Mouse (Mus musculus): ENCODE data around the gene Etv6. TPM values are rescaled to one million over a fixed set of nuclear protein-coding genes. Genes with fewer than 3 reads are reported as not detected.

The Etv6 gene
- polyA plus RNA-seq, 1 experiment from 2014 or later, result 14.5 TPM

DNA sequence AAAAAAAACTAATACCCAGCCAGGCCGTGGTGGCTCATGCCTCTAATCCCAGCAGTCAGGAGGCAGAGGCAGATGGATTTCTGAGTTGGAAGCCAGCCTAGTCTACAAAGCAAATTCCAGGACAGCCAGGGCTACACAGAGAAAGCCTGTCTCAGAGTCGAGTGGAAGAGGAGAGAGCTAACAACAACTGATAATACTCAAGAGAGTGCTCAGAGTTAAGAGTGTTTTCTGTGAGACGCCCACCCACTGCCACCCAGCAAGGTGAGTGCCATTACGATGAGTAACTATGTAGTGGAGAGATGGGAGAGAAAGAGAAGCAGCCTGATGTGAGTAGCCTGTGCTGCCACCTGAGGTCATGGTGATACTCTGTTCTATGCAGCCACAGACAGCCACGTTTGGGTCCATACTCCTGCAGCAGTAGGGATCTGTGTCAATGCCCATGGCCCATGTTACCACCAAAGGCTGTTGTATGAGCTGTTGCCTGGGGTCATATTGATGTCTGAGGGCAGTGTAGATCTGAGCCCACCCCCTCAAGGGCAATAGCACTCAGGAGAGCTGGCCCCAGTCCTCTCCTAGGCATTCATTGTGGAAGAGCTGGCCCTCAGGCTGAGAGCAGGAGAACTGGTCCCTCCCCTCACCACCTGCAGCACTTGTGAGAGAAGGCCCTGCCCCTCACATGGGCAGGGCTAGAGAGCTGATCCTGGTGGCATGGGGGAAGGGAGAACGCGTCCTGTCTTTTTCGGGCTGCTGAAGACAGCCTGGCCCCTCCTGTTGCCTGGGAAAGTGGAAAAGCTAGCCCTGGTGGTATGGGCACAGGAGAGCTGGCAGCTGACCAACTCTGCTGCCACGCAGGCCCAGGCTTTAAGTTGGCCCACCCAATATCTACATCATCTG, 258.4 kb downstream of the Etv6 start:
- Histone ChIP-seq H3K27ac (replicated peaks in 1 of 2; ENCODE audit: control insufficient read depth in 1 of 2, insufficient read depth in 1 of 2, low read depth in 2 of 2, low read length in 2 of 2) (no peak overlapping the region), H3K4me1 (ENCODE audit: control insufficient read depth in 2 of 2, insufficient read depth in 2 of 2, low read length in 2 of 2) (peaks cover 6 to 7% of the 10 kb centered on the region in 2 experiments; a peak in 3 of 4 replicates), H3K36me3 (ENCODE audit: control insufficient read depth, insufficient read depth, low read length) (no peaks in the 10 kb centered on the region), H3K4me3 (ENCODE audit: control insufficient read depth in 1 of 2, insufficient read depth in 1 of 2, low read depth in 1 of 2, low read length in 2 of 2) (no peak overlapping the region), H3K9me3 (ENCODE audit: control insufficient read depth, low read length) (no peaks in the 10 kb centered on the region), H3K27me3 (ENCODE audit: control insufficient read depth, insufficient read depth, low read length) (no peaks in the 10 kb centered on the region), H3K4me2 (ENCODE audit: low read length) (no peak overlapping the region), H3K9ac (ENCODE audit: low read length) (no peak overlapping the region)
- 28% methylated on average over 9 of the region's 9 CpGs for WGBS
- no peak for ATAC-seq (ENCODE audit: insufficient number of reproducible peaks, insufficient read depth, low FRiP score, low read depth)

DNA sequence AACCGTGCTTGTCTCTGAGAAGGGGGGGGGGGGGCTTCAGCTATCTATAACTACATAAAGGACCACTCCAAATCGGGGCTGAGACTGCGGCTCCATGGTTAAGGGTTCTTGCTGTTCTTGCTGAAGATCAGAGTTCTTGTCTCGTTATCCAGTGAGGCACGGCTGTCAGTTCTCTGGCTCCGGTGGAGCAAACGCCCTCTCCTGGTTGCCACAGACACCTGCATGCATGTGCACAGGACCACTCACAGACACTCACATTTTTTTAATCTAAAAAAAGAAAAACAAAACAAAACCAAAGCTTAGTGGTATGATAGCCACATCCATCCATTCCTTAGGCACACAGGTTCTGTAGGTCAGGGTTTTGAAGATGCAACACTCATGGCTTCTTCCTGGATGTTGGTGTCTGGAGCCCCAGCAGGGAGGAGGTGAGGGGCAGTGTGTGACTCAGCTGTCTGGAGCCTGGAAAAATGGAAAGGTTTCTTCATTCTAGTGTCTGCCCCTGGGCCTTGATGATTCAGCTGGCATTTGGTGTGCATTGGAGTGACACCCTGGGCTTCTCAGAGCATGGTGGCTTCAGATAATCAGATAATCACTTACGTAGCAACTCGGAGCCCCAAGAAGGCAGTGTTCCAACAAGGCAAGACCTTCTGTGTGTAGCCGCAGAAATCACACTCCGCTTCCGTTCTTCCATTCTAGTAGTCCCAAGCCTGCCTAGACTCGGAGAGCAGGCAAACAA, 262.6 kb downstream of the Etv6 start:
- Histone ChIP-seq H3K9me3 (ENCODE audit: control insufficient read depth, low read length) (no peaks in the 10 kb centered on the region), H3K36me3 (ENCODE audit: control insufficient read depth, insufficient read depth, low read length) (no peaks in the 10 kb centered on the region), H3K4me2 (ENCODE audit: low read length) (no peak overlapping the region), H3K9ac (ENCODE audit: low read length) (no peak overlapping the region), H3K4me3 (ENCODE audit: control insufficient read depth in 1 of 2, insufficient read depth in 1 of 2, low read depth in 1 of 2, low read length in 2 of 2) (no peak overlapping the region), H3K27ac (replicated peaks in 1 of 2; ENCODE audit: control insufficient read depth in 1 of 2, insufficient read depth in 1 of 2, low read depth in 2 of 2, low read length in 2 of 2) (no peak overlapping the region), H3K4me1 (ENCODE audit: control insufficient read depth in 2 of 2, insufficient read depth in 2 of 2, low read length in 2 of 2) (peaks cover 6 to 7% of the 10 kb centered on the region in 2 experiments; a peak in 3 of 4 replicates), H3K27me3 (ENCODE audit: control insufficient read depth, insufficient read depth, low read length) (no peaks in the 10 kb centered on the region)
- ATAC-seq (ENCODE audit: insufficient number of reproducible peaks, insufficient read depth, low FRiP score, low read depth), result no peak
- WGBS, result 67% methylated on average over 13 of the region's 13 CpGs

DNA sequence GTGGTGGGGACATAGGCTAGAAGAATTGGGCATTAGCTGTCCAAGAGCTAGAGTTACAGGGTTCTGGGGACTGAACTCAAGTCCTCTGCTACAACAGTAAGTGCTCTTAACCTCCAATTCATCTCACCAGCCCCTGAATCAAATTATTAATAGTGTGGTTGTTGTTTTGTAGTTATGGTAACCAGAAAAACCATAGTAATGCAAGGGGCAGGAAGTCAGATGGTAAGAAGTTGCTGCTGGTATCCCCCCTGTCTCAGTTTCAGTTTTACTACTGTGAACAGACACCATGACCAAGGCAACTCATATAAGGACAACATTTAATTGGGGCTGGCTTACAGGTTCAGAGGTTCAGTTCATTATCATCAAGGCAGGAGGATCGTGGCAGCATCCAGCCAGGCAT, 266.5 kb downstream of the Etv6 start:
- WGBS, result 88% methylated on average over 1 of the region's 1 CpGs
- H3K4me2 ChIP-seq (ENCODE audit: low read length), result no peak overlapping the region
- no peaks in the 10 kb centered on the region for H3K27me3 ChIP-seq (ENCODE audit: control insufficient read depth, insufficient read depth, low read length)
- ATAC-seq (ENCODE audit: insufficient number of reproducible peaks, insufficient read depth, low FRiP score, low read depth), result no peak
- no peak overlapping the region for H3K4me3 ChIP-seq (ENCODE audit: control insufficient read depth in 1 of 2, insufficient read depth in 1 of 2, low read depth in 1 of 2, low read length in 2 of 2)
- H3K36me3 ChIP-seq (ENCODE audit: control insufficient read depth, insufficient read depth, low read length), result no peaks in the 10 kb centered on the region
- H3K9me3 ChIP-seq (ENCODE audit: control insufficient read depth, low read length), result no peaks in the 10 kb centered on the region
- no peak overlapping the region for H3K27ac ChIP-seq (replicated peaks in 1 of 2; ENCODE audit: control insufficient read depth in 1 of 2, insufficient read depth in 1 of 2, low read depth in 2 of 2, low read length in 2 of 2)
- H3K9ac ChIP-seq (ENCODE audit: low read length), result no peak overlapping the region
- H3K4me1 ChIP-seq (ENCODE audit: control insufficient read depth in 2 of 2, insufficient read depth in 2 of 2, low read length in 2 of 2), result no peaks in the 10 kb centered on the region

DNA sequence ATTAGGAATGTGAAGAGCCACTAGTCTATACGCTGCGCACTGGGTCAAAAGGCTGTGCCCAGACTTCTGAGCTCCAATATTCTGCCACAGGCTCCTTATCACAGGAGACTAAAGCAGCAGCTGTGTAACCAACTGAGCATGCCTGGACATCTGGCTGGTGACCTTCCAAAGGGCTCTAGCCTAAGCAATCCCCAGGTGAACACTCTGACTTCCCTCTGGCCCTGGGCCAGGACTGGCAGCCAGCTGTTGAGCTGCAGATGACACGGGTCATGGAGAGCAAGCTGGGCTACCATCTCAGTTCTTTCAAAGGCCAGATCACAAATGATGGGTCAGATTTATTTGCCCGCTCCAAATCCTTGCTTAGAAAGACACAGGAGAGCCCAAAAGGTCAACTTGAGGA, 275.8 kb downstream of the Etv6 start:
- Histone ChIP-seq H3K27ac (replicated peaks in 1 of 2; ENCODE audit: control insufficient read depth in 1 of 2, insufficient read depth in 1 of 2, low read depth in 2 of 2, low read length in 2 of 2) (no peak overlapping the region), H3K27me3 (ENCODE audit: control insufficient read depth, insufficient read depth, low read length) (no peaks in the 10 kb centered on the region), H3K36me3 (ENCODE audit: control insufficient read depth, insufficient read depth, low read length) (no peaks in the 10 kb centered on the region), H3K4me3 (ENCODE audit: control insufficient read depth in 1 of 2, insufficient read depth in 1 of 2, low read depth in 1 of 2, low read length in 2 of 2) (no peak overlapping the region), H3K9ac (ENCODE audit: low read length) (no peak overlapping the region), H3K4me2 (ENCODE audit: low read length) (no peak overlapping the region), H3K9me3 (ENCODE audit: control insufficient read depth, low read length) (no peaks in the 10 kb centered on the region), H3K4me1 (ENCODE audit: control insufficient read depth in 2 of 2, insufficient read depth in 2 of 2, low read length in 2 of 2) (no peaks in the 10 kb centered on the region)
- 82% methylated on average over 4 of the region's 4 CpGs for WGBS
- ATAC-seq (ENCODE audit: insufficient number of reproducible peaks, insufficient read depth, low FRiP score, low read depth), result no peak

DNA sequence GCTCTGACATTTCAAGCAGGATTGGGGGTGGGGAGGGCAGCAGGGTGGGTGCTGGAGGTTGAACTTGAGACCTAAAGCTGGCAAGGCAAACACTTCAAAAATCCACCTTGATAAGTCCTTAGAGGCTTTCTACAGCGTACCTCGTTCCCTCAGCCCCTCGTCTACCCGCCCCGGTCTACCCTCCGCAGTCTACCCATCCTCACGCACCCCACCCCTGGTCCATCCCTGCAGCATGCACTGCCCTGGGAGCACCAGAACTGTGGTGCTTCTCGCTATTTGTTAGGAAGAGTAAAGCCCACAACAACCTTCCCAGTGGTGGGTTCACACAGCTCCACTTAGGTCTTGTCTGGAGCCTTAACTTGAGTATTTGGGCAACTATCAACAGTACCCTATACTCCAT, 277.1 kb downstream of the Etv6 start:
- Histone ChIP-seq H3K4me2 (ENCODE audit: low read length) (no peak overlapping the region), H3K4me1 (ENCODE audit: control insufficient read depth in 2 of 2, insufficient read depth in 2 of 2, low read length in 2 of 2) (no peaks in the 10 kb centered on the region), H3K9me3 (ENCODE audit: control insufficient read depth, low read length) (no peaks in the 10 kb centered on the region), H3K9ac (ENCODE audit: low read length) (no peak overlapping the region), H3K4me3 (ENCODE audit: control insufficient read depth in 1 of 2, insufficient read depth in 1 of 2, low read depth in 1 of 2, low read length in 2 of 2) (no peak overlapping the region), H3K27me3 (ENCODE audit: control insufficient read depth, insufficient read depth, low read length) (no peaks in the 10 kb centered on the region), H3K36me3 (ENCODE audit: control insufficient read depth, insufficient read depth, low read length) (no peaks in the 10 kb centered on the region), H3K27ac (replicated peaks in 1 of 2; ENCODE audit: control insufficient read depth in 1 of 2, insufficient read depth in 1 of 2, low read depth in 2 of 2, low read length in 2 of 2) (no peak overlapping the region)
- 86% methylated on average over 8 of the region's 8 CpGs for WGBS
- no peak for ATAC-seq (ENCODE audit: insufficient number of reproducible peaks, insufficient read depth, low FRiP score, low read depth)

DNA sequence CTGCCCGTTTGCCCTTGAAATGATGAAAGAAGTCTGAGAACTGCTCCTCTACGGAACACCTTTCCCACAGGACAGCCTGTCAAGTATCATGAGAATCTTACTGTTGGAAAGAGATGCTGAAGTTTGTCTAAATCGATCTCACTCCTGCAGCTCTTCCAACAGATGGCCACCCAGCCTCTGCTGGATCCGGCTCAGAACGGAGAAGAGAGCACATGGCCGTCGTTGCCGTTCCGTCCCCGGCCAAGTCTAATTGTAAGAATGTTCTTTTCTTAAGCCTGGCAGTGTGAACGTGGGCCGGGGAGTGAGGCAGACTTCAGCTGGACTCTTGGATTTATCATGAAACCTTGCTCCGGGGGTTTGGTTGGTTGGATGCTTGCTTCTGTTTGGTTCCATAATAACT, 281.9 kb downstream of the Etv6 start:
- Histone ChIP-seq H3K4me3 (ENCODE audit: control insufficient read depth in 1 of 2, insufficient read depth in 1 of 2, low read depth in 1 of 2, low read length in 2 of 2) (no peak overlapping the region), H3K27me3 (ENCODE audit: control insufficient read depth, insufficient read depth, low read length) (no peaks in the 10 kb centered on the region), H3K27ac (replicated peaks in 1 of 2; ENCODE audit: control insufficient read depth in 1 of 2, insufficient read depth in 1 of 2, low read depth in 2 of 2, low read length in 2 of 2) (no peak overlapping the region), H3K36me3 (ENCODE audit: control insufficient read depth, insufficient read depth, low read length) (no peaks in the 10 kb centered on the region), H3K4me1 (ENCODE audit: control insufficient read depth in 2 of 2, insufficient read depth in 2 of 2, low read length in 2 of 2) (no peaks in the 10 kb centered on the region), H3K9ac (ENCODE audit: low read length) (no peak overlapping the region), H3K9me3 (ENCODE audit: control insufficient read depth, low read length) (no peaks in the 10 kb centered on the region), H3K4me2 (ENCODE audit: low read length) (no peak overlapping the region)
- 85% methylated on average over 13 of the region's 13 CpGs for WGBS
- no peak for ATAC-seq (ENCODE audit: insufficient number of reproducible peaks, insufficient read depth, low FRiP score, low read depth)

Measured in heart, embryonic 14.5 days (tissue).